Mouse (Mus musculus): ENCODE measurements around the gene Crtc3. TPM values are rescaled to one million over a fixed set of nuclear protein-coding genes. Genes with fewer than 3 reads are reported as not detected.

Gene Crtc3
- polyA plus RNA-seq, 1 experiment from 2014 or later, result 4.3 TPM

DNA sequence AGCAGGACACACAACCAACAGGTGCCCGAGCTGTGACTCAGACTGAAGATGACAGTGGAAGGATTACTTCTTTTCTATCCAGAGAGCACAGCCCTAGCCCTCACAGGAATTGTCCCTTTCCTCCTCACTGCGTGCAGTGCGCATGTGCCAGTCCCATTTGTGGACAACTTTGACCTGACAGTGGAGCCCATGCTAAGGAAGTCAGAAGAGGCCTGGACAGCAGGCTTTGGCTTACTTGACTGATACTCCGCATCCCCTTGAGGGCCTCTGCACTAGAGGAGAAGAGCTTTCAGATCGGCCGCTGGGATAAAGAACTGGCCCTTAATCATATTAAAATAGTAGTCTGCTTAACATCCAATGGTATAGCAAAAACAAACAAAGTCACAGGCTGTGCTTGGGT is 17.8 kb downstream of the Crtc3 start:
- H3K9me3 ChIP-seq (replicated peaks; ENCODE audit: control insufficient read depth, low read length), result no peaks in the 10 kb centered on the region
- ATAC-seq (ENCODE audit: low read depth), result no peak
- H3K4me2 ChIP-seq (ENCODE audit: low read depth, low read length), result no peak overlapping the region
- H3K4me3 ChIP-seq (ENCODE audit: low read depth, low read length), result no peak overlapping the region
- no peaks in the 10 kb centered on the region for H3K27me3 ChIP-seq (ENCODE audit: control insufficient read depth, insufficient read depth, low read depth, low read length)
- no peak overlapping the region for H3K9ac ChIP-seq (ENCODE audit: low read depth, low read length)
- no peak overlapping the region for H3K27ac ChIP-seq (ENCODE audit: low read length)
- WGBS (ENCODE audit: insufficient replicate concordance), result 66% methylated on average over 6 of the region's 6 CpGs
- no peaks in the 10 kb centered on the region for H3K36me3 ChIP-seq (ENCODE audit: control insufficient read depth, insufficient read depth)
- H3K4me1 ChIP-seq (ENCODE audit: control insufficient read depth, low read depth, low read length), result peaks cover 13% of the 10 kb centered on the region

- Histone ChIP-seq H3K4me1 (ENCODE audit: control insufficient read depth, low read depth, low read length) (peaks cover 16% of the 10 kb centered on the region), H3K9me3 (replicated peaks; ENCODE audit: control insufficient read depth, low read length) (no peaks in the 10 kb centered on the region), H3K4me2 (ENCODE audit: low read depth, low read length) (peak overlapping the region; percentile 50), H3K4me3 (ENCODE audit: low read depth, low read length) (no peak overlapping the region), H3K36me3 (ENCODE audit: control insufficient read depth, insufficient read depth) (no peaks in the 10 kb centered on the region), H3K9ac (ENCODE audit: low read depth, low read length) (0 out of 2 replicates have a peak overlapping the region, but pooled peaks have one; percentile 17), H3K27me3 (ENCODE audit: control insufficient read depth, insufficient read depth, low read depth, low read length) (no peaks in the 10 kb centered on the region), H3K27ac (ENCODE audit: low read length) (peak overlapping the region; percentile 54)
- peak; percentile 70 for ATAC-seq (ENCODE audit: low read depth)
- WGBS (ENCODE audit: insufficient replicate concordance), result 7% methylated on average over 11 of the region's 11 CpGs
These were observed 21.5 kb downstream of the Crtc3 start for GRCm38 (mm10) chr7:80667190-80667589.

DNA sequence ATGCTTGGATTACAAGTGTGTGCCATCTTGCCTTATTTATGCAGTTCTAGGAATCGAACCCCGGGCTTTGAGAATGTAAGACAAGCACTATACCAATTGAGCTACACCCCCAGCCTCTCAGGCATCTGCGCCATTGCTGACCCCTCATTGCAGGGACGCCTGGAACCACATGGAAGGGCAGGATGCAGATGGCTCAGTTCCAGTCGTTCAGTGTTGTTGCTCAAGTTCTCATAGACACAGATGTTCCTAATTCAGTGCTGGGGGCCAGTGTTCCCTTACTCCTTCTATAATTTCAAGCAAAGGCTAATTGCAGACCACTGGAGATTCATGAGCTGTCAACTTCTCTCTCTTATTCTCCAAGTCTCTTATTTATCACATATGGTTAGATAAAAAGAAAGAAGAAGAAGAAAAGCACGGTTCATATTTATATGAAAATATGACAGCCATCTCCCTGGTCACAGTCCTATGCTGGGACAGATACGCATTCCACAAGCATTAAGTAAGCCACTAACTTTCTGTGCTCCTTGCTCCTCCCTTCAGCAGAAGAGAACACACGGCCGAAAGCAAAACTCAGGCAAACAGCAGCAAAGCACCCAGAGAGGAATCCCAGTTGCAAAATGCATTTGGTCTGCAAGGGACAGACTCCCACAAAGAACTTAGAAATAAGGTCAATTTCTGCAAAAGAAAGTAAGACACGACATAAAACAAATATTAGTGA is 22.3 kb downstream of the Crtc3 start:
- no peaks in the 10 kb centered on the region for H3K36me3 ChIP-seq (ENCODE audit: control insufficient read depth, insufficient read depth)
- H3K9me3 ChIP-seq (replicated peaks; ENCODE audit: control insufficient read depth, low read length), result no peaks in the 10 kb centered on the region
- H3K9ac ChIP-seq (ENCODE audit: low read depth, low read length), result no peak overlapping the region
- 30% methylated on average over 10 of the region's 10 CpGs for WGBS (ENCODE audit: insufficient replicate concordance)
- peak overlapping the region; percentile 29 for H3K27ac ChIP-seq (ENCODE audit: low read length)
- H3K27me3 ChIP-seq (ENCODE audit: control insufficient read depth, insufficient read depth, low read depth, low read length), result no peaks in the 10 kb centered on the region
- H3K4me1 ChIP-seq (ENCODE audit: control insufficient read depth, low read depth, low read length), result peaks cover 16% of the 10 kb centered on the region
- H3K4me3 ChIP-seq (ENCODE audit: low read depth, low read length), result no peak overlapping the region
- ATAC-seq (ENCODE audit: low read depth), result 0 out of 2 replicates have a peak, but pooled peaks have one; percentile 37
- H3K4me2 ChIP-seq (ENCODE audit: low read depth, low read length), result peak overlapping the region; percentile 50

- ATAC-seq (ENCODE audit: low read depth), result 0 out of 2 replicates have a peak, but pooled peaks have one; percentile 21
- H3K4me2 ChIP-seq (ENCODE audit: low read depth, low read length), result no peak overlapping the region
These were observed 27.6 kb downstream of the Crtc3 start for GRCm38 (mm10) chr7:80661082-80661481.

GRCm38 (mm10) chr7:80660619-80661018 is 28.1 kb downstream of the Crtc3 start:
- H3K4me2 ChIP-seq (ENCODE audit: low read depth, low read length), result no peak overlapping the region

More at GRCm38 (mm10) chr7:80661082-80661481, 27.6 kb downstream of the Crtc3 start:
- no peak overlapping the region for H3K27ac ChIP-seq (ENCODE audit: low read length)
- 32% methylated on average over 4 of the region's 4 CpGs for WGBS (ENCODE audit: insufficient replicate concordance)
- peaks cover 13% of the 10 kb centered on the region for H3K4me1 ChIP-seq (ENCODE audit: control insufficient read depth, low read depth, low read length)
- no peaks in the 10 kb centered on the region for H3K9me3 ChIP-seq (replicated peaks; ENCODE audit: control insufficient read depth, low read length)
- no peak overlapping the region for H3K4me3 ChIP-seq (ENCODE audit: low read depth, low read length)
- no peak overlapping the region for H3K9ac ChIP-seq (ENCODE audit: low read depth, low read length)
- no peaks in the 10 kb centered on the region for H3K27me3 ChIP-seq (ENCODE audit: control insufficient read depth, insufficient read depth, low read depth, low read length)
- no peaks in the 10 kb centered on the region for H3K36me3 ChIP-seq (ENCODE audit: control insufficient read depth, insufficient read depth)

GRCm38 (mm10) chr7:80657896-80658295 is 30.8 kb downstream of the Crtc3 start:
- ATAC-seq (ENCODE audit: low read depth), result no peak
- Histone ChIP-seq H3K4me1 (ENCODE audit: control insufficient read depth, low read depth, low read length) (peaks cover 19% of the 10 kb centered on the region), H3K4me3 (ENCODE audit: low read depth, low read length) (no peak overlapping the region), H3K4me2 (ENCODE audit: low read depth, low read length) (no peak overlapping the region), H3K9ac (ENCODE audit: low read depth, low read length) (no peak overlapping the region), H3K9me3 (replicated peaks; ENCODE audit: control insufficient read depth, low read length) (no peaks in the 10 kb centered on the region), H3K27ac (ENCODE audit: low read length) (no peak overlapping the region), H3K36me3 (ENCODE audit: control insufficient read depth, insufficient read depth) (no peaks in the 10 kb centered on the region), H3K27me3 (ENCODE audit: control insufficient read depth, insufficient read depth, low read depth, low read length) (no peaks in the 10 kb centered on the region)
- WGBS (ENCODE audit: insufficient replicate concordance), result 55% methylated on average over 8 of the region's 8 CpGs

More at GRCm38 (mm10) chr7:80660619-80661018, 28.1 kb downstream of the Crtc3 start:
- H3K27me3 ChIP-seq (ENCODE audit: control insufficient read depth, insufficient read depth, low read depth, low read length), result no peaks in the 10 kb centered on the region
- H3K4me3 ChIP-seq (ENCODE audit: low read depth, low read length), result no peak overlapping the region
- no peak for ATAC-seq (ENCODE audit: low read depth)
- H3K27ac ChIP-seq (ENCODE audit: low read length), result no peak overlapping the region
- no peaks in the 10 kb centered on the region for H3K9me3 ChIP-seq (replicated peaks; ENCODE audit: control insufficient read depth, low read length)
- WGBS (ENCODE audit: insufficient replicate concordance), result 63% methylated on average over 4 of the region's 4 CpGs
- no peak overlapping the region for H3K9ac ChIP-seq (ENCODE audit: low read depth, low read length)
- peaks cover 11% of the 10 kb centered on the region for H3K4me1 ChIP-seq (ENCODE audit: control insufficient read depth, low read depth, low read length)
- H3K36me3 ChIP-seq (ENCODE audit: control insufficient read depth, insufficient read depth), result no peaks in the 10 kb centered on the region

- ATAC-seq (ENCODE audit: low read depth), result no peak
- WGBS (ENCODE audit: insufficient replicate concordance), result 65% methylated on average over 6 of the region's 6 CpGs
These were observed 33.2 kb downstream of the Crtc3 start for GRCm38 (mm10) chr7:80655350-80656013.

DNA sequence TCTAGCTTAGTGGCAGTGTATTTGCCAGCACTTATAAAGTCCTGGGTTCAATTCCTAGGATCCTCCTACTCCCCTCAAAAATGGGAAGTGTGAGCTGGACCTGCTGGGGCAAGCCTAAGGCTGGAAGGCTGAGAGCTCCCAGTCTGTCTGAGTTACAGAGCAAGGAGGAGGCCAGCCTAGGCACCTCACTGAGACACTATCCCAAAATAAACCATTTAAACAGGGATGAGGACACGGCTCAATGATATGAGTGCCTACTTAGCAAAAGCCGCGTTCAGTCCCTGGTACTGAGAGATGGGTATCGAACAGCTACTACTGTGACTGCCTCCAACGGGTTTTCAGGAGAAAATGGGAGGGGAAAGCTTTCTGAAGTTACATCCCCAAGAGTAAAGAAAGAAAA is 33.8 kb downstream of the Crtc3 start:
- ATAC-seq (ENCODE audit: low read depth), result no peak
- no peak overlapping the region for H3K27ac ChIP-seq (ENCODE audit: low read length)
- no peaks in the 10 kb centered on the region for H3K27me3 ChIP-seq (ENCODE audit: control insufficient read depth, insufficient read depth, low read depth, low read length)
- 71% methylated on average over 5 of the region's 5 CpGs for WGBS (ENCODE audit: insufficient replicate concordance)
- H3K4me3 ChIP-seq (ENCODE audit: low read depth, low read length), result no peak overlapping the region
- no peak overlapping the region for H3K9ac ChIP-seq (ENCODE audit: low read depth, low read length)
- H3K36me3 ChIP-seq (ENCODE audit: control insufficient read depth, insufficient read depth), result no peaks in the 10 kb centered on the region
- H3K4me2 ChIP-seq (ENCODE audit: low read depth, low read length), result no peak overlapping the region
- no peaks in the 10 kb centered on the region for H3K9me3 ChIP-seq (replicated peaks; ENCODE audit: control insufficient read depth, low read length)
- H3K4me1 ChIP-seq (ENCODE audit: control insufficient read depth, low read depth, low read length), result peaks cover 11% of the 10 kb centered on the region

More at GRCm38 (mm10) chr7:80655350-80656013, 33.2 kb downstream of the Crtc3 start:
- no peak overlapping the region for H3K9ac ChIP-seq (ENCODE audit: low read depth, low read length)
- H3K9me3 ChIP-seq (replicated peaks; ENCODE audit: control insufficient read depth, low read length), result no peaks in the 10 kb centered on the region
- H3K4me2 ChIP-seq (ENCODE audit: low read depth, low read length), result no peak overlapping the region
- no peak overlapping the region for H3K4me3 ChIP-seq (ENCODE audit: low read depth, low read length)
- no peaks in the 10 kb centered on the region for H3K36me3 ChIP-seq (ENCODE audit: control insufficient read depth, insufficient read depth)
- peaks cover 11% of the 10 kb centered on the region for H3K4me1 ChIP-seq (ENCODE audit: control insufficient read depth, low read depth, low read length)
- H3K27ac ChIP-seq (ENCODE audit: low read length), result no peak overlapping the region
- H3K27me3 ChIP-seq (ENCODE audit: control insufficient read depth, insufficient read depth, low read depth, low read length), result no peaks in the 10 kb centered on the region

DNA sequence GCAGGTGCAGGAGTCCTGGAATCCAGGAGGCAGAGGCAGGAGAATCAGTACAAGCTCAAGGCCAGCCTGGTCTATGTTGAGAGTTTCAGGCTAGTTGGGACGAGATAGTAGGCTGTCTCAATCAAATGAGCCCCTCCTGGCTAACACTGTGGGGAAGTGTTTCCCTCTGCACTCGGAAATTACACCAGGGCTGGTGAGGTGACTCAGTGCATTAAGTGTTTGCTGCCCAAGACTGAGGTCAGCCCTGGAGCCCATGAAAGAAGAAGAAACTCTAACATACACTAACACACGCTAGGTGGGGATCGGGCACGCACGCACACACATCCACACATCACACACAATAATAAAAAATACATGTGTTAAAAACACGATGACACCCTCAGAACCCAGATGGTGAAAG is 34.3 kb downstream of the Crtc3 start:
- peaks cover 11% of the 10 kb centered on the region for H3K4me1 ChIP-seq (ENCODE audit: control insufficient read depth, low read depth, low read length)
- ATAC-seq (ENCODE audit: low read depth), result no peak
- H3K9me3 ChIP-seq (replicated peaks; ENCODE audit: control insufficient read depth, low read length), result no peaks in the 10 kb centered on the region
- WGBS (ENCODE audit: insufficient replicate concordance), result 65% methylated on average over 7 of the region's 7 CpGs
- H3K4me3 ChIP-seq (ENCODE audit: low read depth, low read length), result no peak overlapping the region
- no peaks in the 10 kb centered on the region for H3K27me3 ChIP-seq (ENCODE audit: control insufficient read depth, insufficient read depth, low read depth, low read length)
- H3K9ac ChIP-seq (ENCODE audit: low read depth, low read length), result no peak overlapping the region
- H3K36me3 ChIP-seq (ENCODE audit: control insufficient read depth, insufficient read depth), result no peaks in the 10 kb centered on the region
- no peak overlapping the region for H3K4me2 ChIP-seq (ENCODE audit: low read depth, low read length)
- no peak overlapping the region for H3K27ac ChIP-seq (ENCODE audit: low read length)
